Mouse (Mus musculus) spleen, adult 2 months (tissue): Measurements from ENCODE around the gene Hoxc5. TPM values are rescaled to one million over a fixed set of nuclear protein-coding genes. Genes with fewer than 3 reads are reported as not detected.

Source experiments
- DNase-seq, 2 experiments: peaks; one replicate each; pipeline versions ENCODE4 v3.0.0 to v3.0.0-alpha.2; 2012 to 2021; ENCODE audit warnings: low spot score in 2 of 2, low read depth in 1 of 2
- H3K27ac ChIP-seq: fragments of 200-500 bp; 2 replicates; pipeline ENCODE4 v1.5.1; 2012; ENCODE audit warnings: low read length, inconsistent platforms; ENCODE audit not compliant: insufficient read depth
- H3K27me3 ChIP-seq: fragments of 200-500 bp; 2 replicates; pipeline ENCODE4 v1.6.1; 2012; ENCODE audit warnings: mild to moderate bottlenecking, moderate library complexity, low read length, inconsistent platforms; ENCODE audit not compliant: control insufficient read depth, insufficient read depth
- H3K36me3 ChIP-seq: fragments of 200-500 bp; 2 replicates; pipeline ENCODE4 v1.6.1; 2012; ENCODE audit warnings: mild to moderate bottlenecking, low read length, inconsistent platforms; ENCODE audit not compliant: control insufficient read depth, insufficient read depth
- H3K4me1 ChIP-seq: fragments of 200-500 bp; 2 replicates; pipeline ENCODE4 v1.6.1; 2011; ENCODE audit warnings: inconsistent platforms; ENCODE audit not compliant: control insufficient read depth, insufficient read depth, insufficient read length
- H3K4me3 ChIP-seq: fragments of 200-500 bp; 2 replicates; pipeline ENCODE4 v1.5.1; 2011; ENCODE audit warnings: mild to moderate bottlenecking, inconsistent platforms; ENCODE audit not compliant: insufficient read depth, insufficient read length; ENCODE audit errors: extremely low read depth
- CTCF ChIP-seq: fragments of 200-500 bp; IDR thresholded peaks from 2 replicates; pipeline ENCODE4 v1.5.1; 2011; ENCODE audit warnings: mild to moderate bottlenecking, inconsistent platforms; ENCODE audit not compliant: insufficient read depth, insufficient read length, insufficient replicate concordance; ENCODE audit errors: extremely low read depth
- POLR2A ChIP-seq: fragments of 200-500 bp; IDR thresholded peaks from 2 replicates; pipeline ENCODE4 v1.6.1; 2011; ENCODE audit warnings: low read depth, low read length, inconsistent platforms
- WGBS: fragments of 180-500 bp; shearing (Covaris S2); methylation state at CpG from one replicate; pipeline ENCODE4 v1.1.7; 2018; 5-methylcytosine and 5-hydroxymethylcytosine counted together
- polyA plus RNA-seq: library from polyadenylated mRNA; depleted of rRNA; stranded (reverse); fragments of >200 nt; gene quantifications from 2 replicates; pipeline ENCODE4 v1.2.3, GENCODE M21; 2012

Hoxc5 gene
- polyA plus RNA-seq, 1 experiment = 0.05 TPM

DNA sequence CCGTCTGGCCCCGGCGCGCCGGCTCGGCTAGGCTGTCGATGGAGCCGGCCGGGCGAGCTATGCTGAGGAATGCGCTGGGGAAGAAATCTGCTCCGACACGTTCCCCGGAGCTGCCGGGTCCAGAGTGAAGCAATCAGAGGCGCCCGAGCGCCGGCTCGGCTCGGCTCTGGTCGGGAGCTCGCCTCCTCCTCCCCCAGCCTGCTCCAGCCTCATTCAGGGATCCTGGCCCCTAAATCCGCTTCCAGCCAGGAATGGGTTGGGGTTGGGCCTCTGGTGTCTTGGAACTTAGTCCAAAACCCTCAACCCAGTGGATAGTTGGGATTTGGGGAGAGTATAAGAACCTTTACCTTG is 45.3 kb upstream of the Hoxc5 start:
- TF ChIP-seq POLR2A (no peak), CTCF (no peak)
- DNase-seq = no peak
- Histone ChIP-seq H3K27me3 (peaks cover 24% of the 10 kb centered on the region), H3K36me3 (no peaks in the 10 kb centered on the region), H3K27ac (no peak overlapping the region), H3K4me3 (no peak overlapping the region), H3K4me1 (no peaks in the 10 kb centered on the region)
- 5% methylated on average over 24 of the region's 24 CpGs for WGBS

DNA sequence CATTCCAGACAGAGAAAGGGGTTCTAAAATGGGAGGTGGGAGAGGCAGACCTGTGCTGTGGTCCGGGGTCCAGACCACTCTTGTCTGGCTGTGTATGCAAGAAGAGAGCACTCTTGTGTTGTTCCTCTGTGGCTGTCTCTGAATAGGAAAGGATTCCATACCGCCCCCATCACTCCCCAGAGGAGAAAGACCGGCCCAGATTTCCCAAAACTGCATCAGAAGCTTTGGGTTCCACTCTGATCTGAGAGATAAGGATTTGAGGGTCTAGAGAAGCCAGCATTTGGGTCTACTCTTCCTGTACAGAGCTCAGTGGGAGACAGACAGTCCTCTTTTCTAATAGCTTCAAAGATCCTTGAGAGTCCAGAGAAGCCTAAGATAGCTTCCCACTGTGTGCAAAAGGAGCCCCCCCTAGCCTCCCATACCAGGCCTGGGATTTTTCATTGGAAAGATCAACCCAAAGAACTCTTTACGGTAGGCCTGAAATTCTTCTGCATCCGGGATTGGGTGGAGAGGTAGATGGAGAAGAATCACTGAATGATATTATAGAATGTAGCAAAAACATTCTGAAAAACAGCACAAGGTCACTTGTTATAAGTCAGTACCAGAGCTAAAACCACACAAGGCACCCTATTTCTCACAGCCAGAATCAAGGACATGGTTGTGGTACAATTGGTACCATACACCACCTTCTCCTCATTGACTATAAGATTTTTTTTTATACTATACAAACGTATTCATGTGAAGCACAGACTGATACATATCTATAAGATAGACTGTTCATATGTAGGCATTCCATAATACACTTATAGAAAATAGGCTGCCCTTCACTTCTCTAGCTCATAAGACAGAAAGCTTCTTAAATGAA is 44.4 kb upstream of the Hoxc5 start:
- no peaks in the 10 kb centered on the region for H3K36me3 ChIP-seq
- TF ChIP-seq POLR2A (no peak), CTCF (no peak)
- H3K4me1 ChIP-seq = no peaks in the 10 kb centered on the region
- H3K27me3 ChIP-seq = peaks cover 28% of the 10 kb centered on the region
- DNase-seq = no peak
- 11% methylated on average over 6 of the region's 6 CpGs for WGBS
- H3K27ac ChIP-seq = no peak overlapping the region
- H3K4me3 ChIP-seq = no peak overlapping the region

DNA sequence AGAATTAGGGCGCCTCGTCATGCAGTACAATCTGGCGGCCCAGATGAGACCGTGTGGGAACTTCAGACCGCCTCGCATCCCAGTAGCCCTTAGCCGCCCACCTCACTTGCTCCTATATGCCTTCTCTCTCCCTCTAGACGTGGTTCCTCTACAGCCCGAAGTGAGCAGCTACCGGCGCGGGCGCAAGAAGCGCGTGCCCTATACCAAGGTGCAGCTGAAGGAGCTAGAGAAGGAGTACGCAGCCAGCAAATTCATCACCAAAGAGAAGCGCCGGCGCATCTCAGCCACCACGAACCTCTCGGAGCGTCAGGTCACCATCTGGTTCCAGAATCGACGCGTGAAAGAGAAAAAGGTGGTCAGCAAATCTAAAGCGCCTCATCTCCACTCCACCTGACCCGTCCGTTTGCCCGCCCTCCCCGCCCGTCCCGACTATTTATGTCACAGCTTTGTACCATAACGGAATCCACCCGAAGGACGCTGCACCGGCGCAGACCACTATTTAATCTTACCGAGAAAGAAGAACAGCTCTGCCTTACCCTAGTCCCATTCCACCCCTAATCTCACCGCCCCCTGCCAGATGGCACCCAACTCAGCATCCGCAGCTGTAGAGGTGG is 40.1 kb upstream of the Hoxc5 start:
- Histone ChIP-seq H3K27ac (no peak overlapping the region), H3K27me3 (peaks cover 20% of the 10 kb centered on the region), H3K4me1 (no peaks in the 10 kb centered on the region), H3K4me3 (no peak overlapping the region), H3K36me3 (no peaks in the 10 kb centered on the region)
- no peak for TF ChIP-seq CTCF
- no peak for TF ChIP-seq POLR2A
- DNase-seq = no peak
- WGBS = 6% methylated on average over 40 of the region's 40 CpGs

DNA sequence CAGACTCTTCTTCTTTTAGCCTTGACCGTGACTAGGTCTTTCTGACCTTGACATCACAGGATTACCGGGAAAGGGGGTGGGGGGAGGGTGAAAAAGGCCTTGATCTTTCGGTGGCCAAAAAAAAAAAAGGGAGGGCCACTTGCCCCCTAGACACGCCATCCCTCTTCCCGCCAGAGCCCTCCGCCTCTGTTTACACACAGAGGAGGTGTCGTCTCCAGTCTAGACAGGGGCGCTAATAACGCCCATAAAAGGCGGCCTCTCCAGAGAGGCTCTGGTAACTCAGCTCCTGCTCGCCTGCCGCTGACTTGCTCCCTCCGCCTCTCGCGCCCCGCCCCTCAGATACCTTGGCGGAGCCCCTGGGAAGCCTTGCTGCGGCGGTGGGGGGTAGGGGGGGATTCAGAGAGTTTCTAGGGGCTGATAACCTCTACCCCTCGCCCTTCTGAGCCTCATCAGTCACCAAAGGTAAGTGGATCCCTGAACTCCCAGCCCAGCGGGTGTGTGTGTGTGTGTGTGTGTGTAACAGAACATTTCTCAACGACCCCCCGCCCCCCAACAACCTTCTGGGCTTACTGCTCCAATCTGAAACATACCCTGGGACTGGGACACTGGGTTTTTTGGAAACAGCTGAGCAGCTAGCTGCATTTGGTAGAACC is 35.4 kb upstream of the Hoxc5 start:
- H3K27me3 ChIP-seq = peaks cover 23% of the 10 kb centered on the region
- no peaks in the 10 kb centered on the region for H3K4me1 ChIP-seq
- no peak overlapping the region for H3K27ac ChIP-seq
- no peak overlapping the region for H3K4me3 ChIP-seq
- 7% methylated on average over 23 of the region's 23 CpGs for WGBS
- TF ChIP-seq POLR2A = no peak
- no peaks in the 10 kb centered on the region for H3K36me3 ChIP-seq
- DNase-seq = no peak

DNA sequence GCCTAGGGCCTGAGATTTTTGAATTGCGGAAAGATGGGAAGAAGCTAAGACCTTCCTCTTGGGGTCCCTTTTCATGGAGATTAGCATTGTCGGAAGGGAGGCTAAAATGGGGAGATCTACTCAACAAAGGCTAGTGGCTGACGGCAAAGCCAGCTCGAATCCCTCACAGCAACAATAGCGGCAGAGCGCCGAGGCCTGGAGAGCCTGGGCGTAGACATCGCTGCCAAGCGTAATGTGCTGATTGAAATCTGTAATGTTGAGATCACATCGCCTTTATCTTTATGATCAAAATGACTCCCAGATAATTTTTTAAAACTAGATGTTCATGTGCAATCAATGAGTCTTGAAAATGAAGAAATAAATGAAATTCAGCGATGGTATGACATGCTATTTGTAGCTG is 32.8 kb upstream of the Hoxc5 start:
- Histone ChIP-seq H3K27ac (no peak overlapping the region), H3K4me3 (no peak overlapping the region), H3K4me1 (no peaks in the 10 kb centered on the region), H3K27me3 (peaks cover 22% of the 10 kb centered on the region), H3K36me3 (no peaks in the 10 kb centered on the region)
- no peak for DNase-seq
- TF ChIP-seq POLR2A (no peak), CTCF (no peak)
- 7% methylated on average over 12 of the region's 12 CpGs for WGBS

DNA sequence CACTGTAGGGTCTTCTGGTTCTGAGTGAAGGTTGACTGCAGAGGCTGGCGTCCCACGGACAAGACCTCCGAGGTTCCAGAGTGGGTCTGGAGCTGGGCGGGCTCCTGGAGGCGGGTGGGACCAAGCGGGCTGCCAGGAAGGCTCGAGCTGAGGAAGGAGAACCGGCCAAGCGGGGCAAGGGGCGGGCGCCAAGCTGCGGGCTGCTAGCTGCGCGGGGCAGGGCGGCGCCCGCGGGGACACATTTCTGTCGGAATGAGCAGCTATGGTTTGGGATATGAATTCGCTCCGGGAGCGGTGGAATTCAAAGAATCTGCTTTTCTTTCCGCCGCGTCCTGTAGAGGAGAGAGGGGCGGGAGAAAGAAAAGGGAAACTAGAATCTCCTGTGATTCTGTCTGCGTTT is 32.3 kb upstream of the Hoxc5 start:
- H3K27me3 ChIP-seq = peaks cover 20% of the 10 kb centered on the region

More for the DNA sequence above, 32.3 kb upstream of the Hoxc5 start:
- H3K4me3 ChIP-seq = no peak overlapping the region
- no peaks in the 10 kb centered on the region for H3K36me3 ChIP-seq
- no peak overlapping the region for H3K27ac ChIP-seq
- WGBS = 1% methylated on average over 27 of the region's 27 CpGs
- no peak for DNase-seq
- TF ChIP-seq POLR2A (no peak), CTCF (no peak)
- no peaks in the 10 kb centered on the region for H3K4me1 ChIP-seq
